Mouse (Mus musculus): ENCODE measurements around the gene Pofut2.

The Pofut2 gene

DNA sequence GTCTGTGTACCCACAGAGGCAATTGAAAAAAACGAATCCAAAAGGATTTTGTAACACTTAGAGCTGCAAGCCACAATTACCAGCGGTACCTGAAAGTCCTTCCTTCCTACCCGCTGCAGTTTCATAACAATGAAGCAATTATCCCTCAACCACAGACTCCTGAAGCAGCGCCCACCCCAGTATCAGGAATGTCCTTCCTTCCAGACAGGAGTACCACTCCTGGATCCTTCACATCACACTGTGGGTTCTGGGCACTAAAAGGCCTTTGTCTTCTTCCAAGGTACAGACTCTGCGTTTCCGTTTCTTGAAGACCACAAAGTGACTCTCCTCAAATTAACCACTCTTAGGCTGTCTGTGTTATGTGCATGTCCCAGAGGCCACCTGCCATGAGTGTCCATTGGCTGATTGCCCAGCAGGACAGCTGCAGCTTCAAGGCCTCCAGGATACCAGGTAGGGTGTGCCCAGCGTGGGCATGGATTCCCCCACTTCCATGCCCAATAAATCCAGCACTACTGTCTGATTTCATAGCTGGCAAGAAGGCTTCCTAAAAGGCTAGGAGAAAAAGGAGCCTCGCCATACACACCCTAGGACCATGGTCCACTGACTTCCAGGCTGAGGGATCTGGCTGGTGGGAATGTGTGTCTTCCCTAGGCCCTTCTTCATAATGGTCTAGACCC, 32.2 kb upstream of the Pofut2 start:
- in situ Hi-C loops (cut with MboI; ENCODE audit: low pct_unique_long_range_greater_than_20kb in 1 of 2, low sequenced_read_pairs in 2 of 2, unreplicated experiment in 1 of 2), result no loop called here

DNA sequence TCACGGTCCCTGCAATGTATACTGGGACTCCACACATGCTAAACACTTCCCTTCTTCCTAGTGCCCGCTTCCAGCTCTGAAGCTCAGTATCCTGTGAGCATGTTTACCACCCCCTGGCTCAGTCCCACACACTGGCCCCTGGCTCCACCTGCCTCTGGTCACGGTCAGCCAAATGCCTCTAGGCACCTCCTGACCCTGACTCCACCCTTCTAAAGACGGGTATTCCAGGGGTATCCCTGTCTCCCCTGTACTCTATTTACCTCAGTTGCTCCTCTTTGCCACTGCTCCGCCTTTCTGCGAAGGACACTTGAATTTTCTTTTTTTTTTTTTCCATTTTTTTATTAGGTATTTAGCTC, 31.7 kb upstream of the Pofut2 start:
- in situ Hi-C loops (cut with MboI; ENCODE audit: low pct_unique_long_range_greater_than_20kb in 1 of 2, low sequenced_read_pairs in 2 of 2, unreplicated experiment in 1 of 2), result no loop called here

DNA sequence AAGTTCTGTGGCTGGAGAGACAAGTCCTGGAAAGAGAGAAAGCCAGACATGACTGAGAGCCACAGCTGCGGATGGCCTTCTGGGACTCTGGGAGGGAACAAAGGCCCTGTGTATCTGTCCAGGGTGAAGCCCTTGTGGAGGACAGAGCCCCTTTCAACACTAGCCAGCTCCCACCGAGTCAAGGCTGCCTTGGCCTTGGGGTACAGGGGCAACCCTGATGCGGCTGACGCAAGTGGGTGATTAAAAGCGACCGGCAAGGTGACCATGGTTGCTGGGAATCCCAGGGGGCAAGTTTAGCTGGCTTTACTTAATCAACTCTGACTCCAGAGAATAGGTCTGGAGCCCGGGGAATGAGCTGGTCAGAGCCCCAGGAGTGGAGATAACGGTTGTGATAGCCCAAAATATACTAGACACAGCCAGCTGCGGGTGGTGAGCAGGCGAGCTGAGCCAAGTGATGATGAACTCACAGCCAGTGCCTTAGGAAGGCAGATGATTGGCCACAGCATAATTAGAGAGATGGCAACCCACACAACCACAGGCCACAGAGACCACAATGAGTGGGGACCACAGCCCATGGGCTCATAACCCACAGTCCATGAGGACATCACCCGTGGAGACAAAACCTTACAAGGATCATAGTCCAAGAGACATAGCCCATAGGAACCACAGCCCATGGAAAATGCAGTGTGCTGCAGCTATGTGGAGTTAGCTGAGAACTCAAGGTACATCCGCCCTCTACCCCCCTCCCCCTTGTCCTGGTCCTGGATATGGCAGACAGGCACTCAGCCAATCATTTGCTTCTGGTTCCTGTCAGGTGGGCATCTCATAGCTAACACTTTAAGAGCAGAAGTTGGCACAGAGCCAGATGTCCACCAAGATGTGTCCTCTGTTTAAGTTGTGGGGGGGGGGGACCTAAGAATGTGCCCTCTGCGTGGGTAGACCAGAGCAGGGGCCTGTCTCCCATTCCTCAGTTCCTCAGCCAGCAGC, 29.1 kb upstream of the Pofut2 start:
- in situ Hi-C loops (cut with MboI; ENCODE audit: low pct_unique_long_range_greater_than_20kb in 1 of 2, low sequenced_read_pairs in 2 of 2, unreplicated experiment in 1 of 2), result no loop called here

- in situ Hi-C loops (cut with MboI; ENCODE audit: low pct_unique_long_range_greater_than_20kb in 1 of 2, low sequenced_read_pairs in 2 of 2, unreplicated experiment in 1 of 2), result no loop called here
Observed at GRCm38 (mm10) chr10:77231861-77232755, 26.9 kb upstream of the Pofut2 start.

GRCm38 (mm10) chr10:77233230-77233629, 25.8 kb upstream of the Pofut2 start:
- in situ Hi-C loops (cut with MboI; ENCODE audit: low pct_unique_long_range_greater_than_20kb in 1 of 2, low sequenced_read_pairs in 2 of 2, unreplicated experiment in 1 of 2), result no loop called here

DNA sequence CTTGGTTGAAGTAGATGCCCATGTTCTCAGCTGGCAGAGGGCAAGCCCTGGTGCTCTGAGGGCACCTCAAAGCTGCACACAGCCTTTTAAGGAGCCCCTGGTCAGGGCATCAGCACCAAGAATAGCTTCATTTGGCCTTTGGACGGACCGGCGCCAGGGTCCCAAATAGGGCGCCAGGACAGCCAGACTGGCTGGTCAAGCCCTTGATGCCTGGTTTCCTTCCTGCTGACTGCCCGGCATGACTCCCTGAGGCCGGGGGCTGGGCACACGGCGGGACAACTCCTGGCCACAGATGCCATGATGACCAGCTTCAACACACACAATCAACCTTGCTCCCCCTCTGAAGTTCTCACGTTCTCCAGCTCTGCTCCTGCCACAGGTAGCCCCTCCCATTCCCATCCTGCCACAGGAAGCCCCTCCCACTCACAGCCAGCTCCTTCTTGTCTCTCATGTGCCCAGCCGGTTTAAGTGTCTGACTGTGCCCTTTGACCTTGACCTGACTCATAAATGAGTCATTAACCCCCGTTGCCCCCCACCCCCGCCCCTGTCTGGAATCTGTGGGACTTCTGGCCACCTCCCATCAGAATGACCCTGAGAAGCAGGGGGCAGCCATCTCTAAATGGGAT, 23.9 kb upstream of the Pofut2 start:
- in situ Hi-C loops (cut with MboI; ENCODE audit: low pct_unique_long_range_greater_than_20kb in 1 of 2, low sequenced_read_pairs in 2 of 2, unreplicated experiment in 1 of 2), result no loop called here

DNA sequence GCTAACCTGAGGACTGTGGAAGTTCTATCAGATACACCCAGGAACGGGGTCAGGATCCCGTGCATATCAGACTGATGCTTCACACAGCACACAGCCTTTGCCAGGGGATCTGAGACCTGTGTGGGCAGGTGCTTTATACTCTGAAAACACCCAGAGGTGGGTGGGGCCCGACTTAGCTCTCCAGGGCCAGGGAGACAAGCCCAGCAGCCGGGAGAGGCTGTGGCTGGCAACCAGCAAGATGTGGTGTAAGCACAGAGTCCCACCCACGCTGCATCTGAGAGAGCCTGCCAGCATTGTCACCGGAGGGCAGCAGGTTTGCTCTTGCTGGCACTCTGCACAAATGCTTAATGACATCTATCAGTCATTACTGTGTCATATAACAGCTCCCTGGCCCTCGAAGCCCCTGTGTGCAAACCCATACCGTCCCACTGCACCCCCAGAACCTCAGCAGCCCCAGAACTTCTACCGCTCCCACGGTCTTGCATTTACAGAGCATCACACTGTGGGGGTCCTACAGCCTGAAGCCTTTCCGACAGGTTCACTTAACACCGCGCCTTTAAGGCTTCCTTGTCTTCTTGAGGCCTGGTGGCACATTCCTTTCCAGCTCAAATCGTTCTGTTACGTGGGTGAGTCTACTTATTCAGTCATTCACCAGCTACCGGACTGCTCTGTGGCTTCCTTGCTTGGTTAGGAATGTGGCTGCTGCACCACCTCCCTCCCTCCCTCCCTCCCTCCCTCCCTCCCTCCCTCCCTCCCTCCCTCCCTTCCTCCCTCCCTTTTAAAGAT, 21.0 kb upstream of the Pofut2 start:
- in situ Hi-C loops (cut with MboI; ENCODE audit: low pct_unique_long_range_greater_than_20kb in 1 of 2, low sequenced_read_pairs in 2 of 2, unreplicated experiment in 1 of 2), result no loop called here

GRCm38 (mm10) chr10:77240764-77241163, 18.3 kb upstream of the Pofut2 start:
- in situ Hi-C loops (cut with MboI; ENCODE audit: low pct_unique_long_range_greater_than_20kb in 1 of 2, low sequenced_read_pairs in 2 of 2, unreplicated experiment in 1 of 2), result no loop called here

DNA sequence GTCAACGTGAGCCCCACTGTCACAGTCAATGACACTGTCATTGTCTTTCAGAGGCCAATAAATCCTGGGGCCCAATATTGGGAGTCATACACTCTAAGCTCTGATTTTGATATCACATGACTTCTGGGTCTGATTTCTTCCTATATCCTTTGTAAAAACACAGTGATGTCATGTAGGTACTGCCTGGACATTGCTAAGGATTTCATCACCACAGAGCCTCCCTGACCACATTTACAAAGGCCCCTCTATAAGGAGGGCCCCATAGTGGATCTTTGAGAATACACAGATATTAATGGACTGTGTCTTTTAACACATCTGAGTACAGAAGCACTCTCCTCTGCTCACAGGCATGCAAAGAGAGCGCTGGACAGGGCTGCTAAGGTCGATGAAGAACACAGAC, 16.6 kb upstream of the Pofut2 start:
- in situ Hi-C loops (cut with MboI; ENCODE audit: low pct_unique_long_range_greater_than_20kb in 1 of 2, low sequenced_read_pairs in 2 of 2, unreplicated experiment in 1 of 2), result no loop called here

- in situ Hi-C loops (cut with MboI; ENCODE audit: low pct_unique_long_range_greater_than_20kb in 1 of 2, low sequenced_read_pairs in 2 of 2, unreplicated experiment in 1 of 2), result no loop called here
Observed at GRCm38 (mm10) chr10:77242871-77243270, 16.1 kb upstream of the Pofut2 start.

GRCm38 (mm10) chr10:77243572-77244161, 15.4 kb upstream of the Pofut2 start:
- in situ Hi-C loops (cut with MboI; ENCODE audit: low pct_unique_long_range_greater_than_20kb in 1 of 2, low sequenced_read_pairs in 2 of 2, unreplicated experiment in 1 of 2), result no loop called here

GRCm38 (mm10) chr10:77244777-77245176, 14.2 kb upstream of the Pofut2 start:
- in situ Hi-C loops (cut with MboI; ENCODE audit: low pct_unique_long_range_greater_than_20kb in 1 of 2, low sequenced_read_pairs in 2 of 2, unreplicated experiment in 1 of 2), result no loop called here

GRCm38 (mm10) chr10:77247048-77247447, 12.0 kb upstream of the Pofut2 start:
- in situ Hi-C loops (cut with MboI; ENCODE audit: low pct_unique_long_range_greater_than_20kb in 1 of 2, low sequenced_read_pairs in 2 of 2, unreplicated experiment in 1 of 2), result no loop called here

DNA sequence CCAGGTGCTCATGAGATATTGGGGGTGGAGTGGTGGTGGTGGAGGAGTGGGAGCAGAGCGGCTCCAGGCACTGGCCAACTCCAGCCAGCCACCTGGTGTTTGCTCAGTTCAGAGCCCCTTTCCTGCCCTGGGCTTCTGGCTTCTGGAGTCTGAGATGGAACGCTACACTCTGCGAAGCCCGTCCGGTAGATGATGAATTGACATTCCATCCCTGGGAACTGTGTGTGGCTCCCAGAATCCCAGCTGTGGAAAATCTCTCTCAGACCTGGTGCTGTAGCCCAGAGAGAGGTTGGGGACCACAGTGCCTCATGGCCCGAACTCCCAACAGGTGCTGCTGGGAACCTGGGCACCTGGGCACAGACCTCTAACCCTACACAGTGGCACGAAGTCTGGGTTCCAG, 11.3 kb upstream of the Pofut2 start:
- in situ Hi-C loops (cut with MboI; ENCODE audit: low pct_unique_long_range_greater_than_20kb in 1 of 2, low sequenced_read_pairs in 2 of 2, unreplicated experiment in 1 of 2), result no loop called here

- in situ Hi-C loops (cut with MboI; ENCODE audit: low pct_unique_long_range_greater_than_20kb in 1 of 2, low sequenced_read_pairs in 2 of 2, unreplicated experiment in 1 of 2), result loop anchor here (5.0 kb wide), 1 partner anchor 119 kb away; no protein-coding TSS in a partner anchor
Observed at GRCm38 (mm10) chr10:77251223-77251783, 7.7 kb upstream of the Pofut2 start.

- in situ Hi-C loops (cut with MboI; ENCODE audit: low pct_unique_long_range_greater_than_20kb in 1 of 2, low sequenced_read_pairs in 2 of 2, unreplicated experiment in 1 of 2), result loop anchor here (5.0 kb wide), 1 partner anchor 120 kb away; no protein-coding TSS in a partner anchor
Observed at GRCm38 (mm10) chr10:77251784-77252539, 7.1 kb upstream of the Pofut2 start.
